In the genomic region with DNA sequence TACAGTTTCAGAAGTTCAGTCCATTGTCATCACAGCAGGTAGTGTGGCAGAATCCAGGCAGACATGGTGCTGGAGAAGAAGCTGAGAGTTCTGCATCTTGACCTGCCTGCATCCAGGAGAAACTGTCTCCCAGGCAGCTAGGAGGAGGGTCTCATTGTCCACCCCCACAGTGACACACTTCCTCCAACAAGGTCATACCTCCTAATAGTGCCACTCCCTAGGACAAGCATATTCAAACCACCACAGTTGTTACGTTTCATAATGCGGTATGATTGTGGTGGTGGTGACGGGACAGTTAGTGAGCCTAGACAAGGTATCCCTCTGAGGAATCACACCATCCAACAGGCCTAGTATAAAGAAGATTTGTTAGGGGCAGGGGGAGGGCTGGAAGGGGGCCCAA, we compare ENCODE assay signal across 8 mouse cellular contexts. TPM values are rescaled to one million over a fixed set of nuclear protein-coding genes. Genes with fewer than 3 reads are reported as not detected.
DNase-seq lines count a peak whose midpoint lies in the region; ATAC-seq and TF ChIP-seq lines count a peak whose summit lies in the region.
"Not testable (repeated sequence)": the region's sequence is repeated elsewhere in the genome, so short reads cannot be mapped to it uniquely, and the experiment has no call there.

Abcg2 (plus strand) TSS at position 301 of the 400 bp plus-strand sequence.

- H3K4me1 ChIP-seq in ES-E14 (ENCODE audit: control insufficient read depth in 2 of 2, insufficient read depth in 2 of 2, low read length in 2 of 2, poor library complexity in 1 of 2); embryonic facial prominence, embryonic 10.5 days; heart, postnatal 0 days (ENCODE audit: control insufficient read depth, insufficient read depth); intestine, postnatal 0 days (replicated peaks; ENCODE audit: control insufficient read depth, insufficient read depth, low read length); lung, embryonic 15.5 days; neural tube, embryonic 15.5 days: not testable (repeated sequence)

- not testable (repeated sequence) for H3K4me3 ChIP-seq in ES-E14 (ENCODE audit: insufficient read depth in 1 of 2, low read depth in 1 of 2, low read length in 2 of 2, poor library complexity in 1 of 2, severe bottlenecking in 1 of 2); embryonic facial prominence, embryonic 10.5 days; gastrocnemius, adult 2 months; heart, postnatal 0 days (ENCODE audit: low read depth, low read length); intestine, postnatal 0 days (ENCODE audit: low read depth, low read length); lung, embryonic 15.5 days; neural tube, embryonic 15.5 days (replicated peaks)

- H3K27ac ChIP-seq in ES-E14 (ENCODE audit: insufficient read depth, low read depth, low read length, poor library complexity, severe bottlenecking); embryonic facial prominence, embryonic 10.5 days (replicated peaks); gastrocnemius, adult 2 months; heart, postnatal 0 days (ENCODE audit: low read depth); intestine, postnatal 0 days (ENCODE audit: low read depth, low read length); lung, embryonic 15.5 days; neural tube, embryonic 15.5 days (replicated peaks): not testable (repeated sequence)

- TF ChIP-seq EP300 in heart, postnatal 0 days (IDR thresholded peaks at IDR 0.05; ENCODE audit: low read depth) = not testable (repeated sequence)

- WGBS in embryonic facial prominence, embryonic 10.5 days = 92% methylated on average over 3 of the region's 3 CpGs
- 81% methylated on average over 3 of the region's 3 CpGs for WGBS in heart, postnatal 0 days
- 96% methylated on average over 3 of the region's 3 CpGs for WGBS in intestine, postnatal 0 days
- 81% methylated on average over 3 of the region's 3 CpGs for WGBS in lung, embryonic 15.5 days
- WGBS in neural tube, embryonic 15.5 days = 88% methylated on average over 3 of the region's 3 CpGs

- not testable (repeated sequence) for H3K4me2 ChIP-seq in heart, postnatal 0 days (ENCODE audit: low read depth, low read length); intestine, postnatal 0 days (replicated peaks; ENCODE audit: low read depth); lung, embryonic 15.5 days; neural tube, embryonic 15.5 days

- DNase-seq in ES-E14 (ENCODE audit: low read depth, low spot score); embryonic facial prominence, embryonic 10.5 days (ENCODE audit: low spot score); gastrocnemius, adult 2 months; heart, postnatal 0 days (ENCODE audit: low spot score); left cerebral cortex, postnatal 25 days (ENCODE audit: low spot score in 2 of 2): not testable (repeated sequence)

- not testable (repeated sequence) for TF ChIP-seq CTCF in gastrocnemius, adult 2 months (IDR thresholded peaks at IDR 0.05); heart, postnatal 0 days (IDR thresholded peaks at IDR 0.05; ENCODE audit: low read depth); intestine, postnatal 0 days (IDR thresholded peaks at IDR 0.05; ENCODE audit: low read depth)

- H3K9me3 ChIP-seq in ES-E14 (ENCODE audit: control insufficient read depth, insufficient read depth, low read depth, low read length); embryonic facial prominence, embryonic 10.5 days; heart, postnatal 0 days (replicated peaks; ENCODE audit: control insufficient read depth, low read length); intestine, postnatal 0 days (ENCODE audit: control insufficient read depth); lung, embryonic 15.5 days; neural tube, embryonic 15.5 days (replicated peaks): not testable (repeated sequence)

- ATAC-seq in heart, postnatal 0 days (ENCODE audit: insufficient read depth, low read depth); intestine, postnatal 0 days; lung, embryonic 15.5 days (ENCODE audit: borderline replicate concordance, extremely low read depth, low FRiP score, low TSS enrichment); neural tube, embryonic 15.5 days (ENCODE audit: low FRiP score): not testable (repeated sequence)

- in situ Hi-C loops in ES-E14 (cut with MboI; ENCODE audit: low sequenced_read_pairs in 2 of 2, unreplicated experiment in 2 of 2) = loop anchor here (5.0 to 10.0 kb wide), 2 partner anchors 1127 to 1129 kb away; no protein-coding TSS in a partner anchor

- intact Hi-C loops in gastrocnemius, adult 2 months (cut with DNase I); left cerebral cortex, postnatal 25 days (cut with DNase I): not testable (repeated sequence)

- not testable (repeated sequence) for H3K27me3 ChIP-seq in embryonic facial prominence, embryonic 10.5 days (replicated peaks; ENCODE audit: low read depth, poor library complexity, severe bottlenecking); heart, postnatal 0 days (ENCODE audit: control insufficient read depth, insufficient read depth, low read length); intestine, postnatal 0 days (replicated peaks; ENCODE audit: control insufficient read depth, insufficient read depth, low read length); lung, embryonic 15.5 days; neural tube, embryonic 15.5 days (replicated peaks)

- not testable (repeated sequence) for H3K9ac ChIP-seq in ES-E14 (ENCODE audit: insufficient read depth, low read depth, low read length, poor library complexity, severe bottlenecking); heart, postnatal 0 days (replicated peaks; ENCODE audit: low read depth, low read length); intestine, postnatal 0 days (ENCODE audit: low read depth, low read length); lung, embryonic 15.5 days; neural tube, embryonic 15.5 days (replicated peaks)

- H3K36me3 ChIP-seq in ES-E14 (ENCODE audit: control insufficient read depth, insufficient read depth, low read length, poor library complexity, severe bottlenecking); embryonic facial prominence, embryonic 10.5 days (replicated peaks); heart, postnatal 0 days (replicated peaks; ENCODE audit: control insufficient read depth, insufficient read depth, low read length); intestine, postnatal 0 days (ENCODE audit: control insufficient read depth, insufficient read depth); lung, embryonic 15.5 days; neural tube, embryonic 15.5 days: not testable (repeated sequence)

RNA-seq across cellular contexts. Expression of gene Abcg2, which starts in this region (rescaled TPM):
- 138 and 140 TPM in 2 replicates for total RNA-seq in ES-E14 (2012; rRNA removed)
- polyA plus RNA-seq in embryonic facial prominence, embryonic 10.5 days (2016; fragmentation: Nextera tagmentation; extraction: Ambion mirVana) = 52.0 and 58.0 TPM in 2 replicates
- total RNA-seq in gastrocnemius, adult 2 months (2021) = 10 to 100 TPM; 16.5 to 16.9 TPM
- 59.8 and 74.3 TPM in 2 replicates for total RNA-seq in heart, postnatal 0 days (2014; rRNA removed; ENCODE audit: low replicate concordance)
- polyA plus RNA-seq in heart, postnatal 0 days (2015; fragmentation: Nextera tagmentation; extraction: Ambion mirVana) = 42.1 and 47.3 TPM in 2 replicates
- 143 and 158 TPM in 2 replicates for polyA plus RNA-seq in intestine, postnatal 0 days (2015; fragmentation: Nextera tagmentation; extraction: Ambion mirVana)
- 10 to 100 TPM; 21.1 to 23.2 TPM for total RNA-seq in left cerebral cortex, postnatal 25 days (2021)
- 56.9 and 57.4 TPM in 2 replicates for polyA plus RNA-seq in lung, embryonic 15.5 days (2015; fragmentation: Nextera tagmentation; extraction: Ambion mirVana)
- polyA plus RNA-seq in neural tube, embryonic 15.5 days (2015; fragmentation: Nextera tagmentation; extraction: Ambion mirVana) = 35.8 and 45.3 TPM in 2 replicates
